Mouse (Mus musculus) heart, postnatal 0 days (tissue): ENCODE results near the gene Lpp. TPM values are rescaled to one million over a fixed set of nuclear protein-coding genes. Genes with fewer than 3 reads are reported as not detected.
A peak's percentile ranks its signal among the peaks of the same experiment; 100 is the strongest.

ENCODE experiments used
- ATAC-seq: fragments of 200-750 bp; cut with Nextera tagmentation; 2 replicates; pipeline ENCODE4 v1.8.0; 2017; ENCODE audit warnings: low read depth, moderate number of reproducible peaks, moderate library complexity; ENCODE audit not compliant: insufficient read depth
- DNase-seq: peaks from one replicate; pipeline ENCODE4 v3.0.0-alpha.2; 2016; ENCODE audit warnings: low spot score
- H3K27ac ChIP-seq: fragments of 300-500 bp; sonication (generic); 2 replicates; pipeline ENCODE4 v1.5.1; 2014; ENCODE audit warnings: low read depth, mild to moderate bottlenecking
- H3K27me3 ChIP-seq: fragments of 300-500 bp; sonication (generic); 2 replicates; pipeline ENCODE4 v1.6.1; 2014; ENCODE audit warnings: low read length, mixed read lengths; ENCODE audit not compliant: control insufficient read depth, insufficient read depth
- H3K36me3 ChIP-seq: fragments of 300-500 bp; sonication (generic); replicated peaks from 2 replicates; pipeline ENCODE4 v1.6.1; 2014; ENCODE audit warnings: low read length, mixed read lengths; ENCODE audit not compliant: control insufficient read depth, insufficient read depth
- H3K4me1 ChIP-seq: fragments of 300-500 bp; sonication (generic); 2 replicates; pipeline ENCODE4 v1.6.1; 2014; ENCODE audit warnings: antibody characterized with exemption; ENCODE audit not compliant: control insufficient read depth, insufficient read depth
- H3K4me2 ChIP-seq: fragments of 300-500 bp; sonication (generic); 2 replicates; pipeline ENCODE4 v1.6.1; 2014; ENCODE audit warnings: low read depth, mild to moderate bottlenecking, low read length, moderate library complexity
- H3K4me3 ChIP-seq: fragments of 300-500 bp; sonication (generic); 2 replicates; pipeline ENCODE4 v1.5.1; 2014; ENCODE audit warnings: low read depth, low read length
- H3K9ac ChIP-seq: fragments of 300-500 bp; sonication (generic); replicated peaks from 2 replicates; pipeline ENCODE4 v1.6.1; 2014; ENCODE audit warnings: low read depth, low read length, mixed read lengths
- H3K9me3 ChIP-seq: fragments of 300-500 bp; sonication (generic); replicated peaks from 2 replicates; pipeline ENCODE4 v1.6.1; 2016; ENCODE audit warnings: low read length; ENCODE audit not compliant: control insufficient read depth
- CTCF ChIP-seq: IDR thresholded peaks from 2 replicates; pipeline ENCODE4 v1.5.1; 2016; ENCODE audit warnings: antibody characterized with exemption, control low read depth, low read depth
- EP300 ChIP-seq: IDR thresholded peaks from 2 replicates; pipeline ENCODE4 v1.6.1; 2016; ENCODE audit warnings: antibody characterized with exemption, low read depth
- WGBS: fragments of 180-500 bp; shearing (Covaris S2); extraction: QIAGEN DNeasy Blood & Tissue Kit; methylation state at CpG from one replicate; pipeline ENCODE4 v1.1.7; 2014; 5-methylcytosine and 5-hydroxymethylcytosine counted together
- polyA plus RNA-seq: library from polyadenylated mRNA; unstranded; fragments of >200 nt; fragmentation: Nextera tagmentation; extraction: Ambion mirVana; gene quantifications from 2 replicates; pipeline ENCODE4 v1.2.1, GENCODE M21; 2015
- total RNA-seq: library from RNA; depleted of rRNA; stranded (reverse); fragments of >200 nt; gene quantifications from 2 replicates; pipeline ENCODE4 v1.2.3, GENCODE M21; 2014; ENCODE audit warnings: low replicate concordance

The Lpp gene
- total and polyA plus RNA-seq, 2 experiments from 2014 or later: 32.1 to 77.4 TPM

- 45% methylated on average over 10 of the region's 10 CpGs for WGBS
Measured at GRCm38 (mm10) chr16:24737362-24738057, 344.2 kb downstream of the Lpp start.

DNA sequence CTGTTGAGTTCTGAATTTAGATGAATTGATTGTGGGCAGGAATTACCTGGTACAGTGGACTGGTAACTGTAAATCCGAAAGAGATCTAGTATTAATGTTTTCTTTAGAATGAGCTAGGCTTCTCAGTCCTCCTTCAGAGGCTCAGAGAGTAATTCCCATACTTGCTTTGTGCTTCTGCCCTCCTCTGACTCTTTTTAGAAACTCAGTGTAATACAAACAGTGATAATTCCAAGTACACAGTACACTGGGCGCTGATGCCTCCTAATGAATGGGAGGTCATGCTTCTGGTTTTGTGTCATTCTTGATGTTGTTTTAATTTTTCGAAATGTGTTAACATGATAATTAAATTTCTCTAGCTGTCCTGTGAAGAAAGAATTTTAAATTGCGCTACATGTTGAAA lies 347.4 kb downstream of the Lpp start:
- Histone ChIP-seq H3K9me3 (no peaks in the 10 kb centered on the region), H3K36me3 (no peaks in the 10 kb centered on the region), H3K4me1 (peaks cover 18% of the 10 kb centered on the region; the same call in 1 of the 2 replicates), H3K4me2 (no peak overlapping the region), H3K4me3 (no peak overlapping the region), H3K27me3 (no peaks in the 10 kb centered on the region), H3K27ac (no peak overlapping the region), H3K9ac (no peak overlapping the region)
- DNase-seq: no peak
- TF ChIP-seq CTCF (peak; percentile 11; the same call in 1 of the 2 replicates), EP300 (no peak)
- 89% methylated on average over 4 of the region's 4 CpGs for WGBS
- no peak for ATAC-seq

More at GRCm38 (mm10) chr16:24737362-24738057, 344.2 kb downstream of the Lpp start:
- H3K9me3 ChIP-seq: no peaks in the 10 kb centered on the region
- H3K9ac ChIP-seq: no peak overlapping the region
- H3K4me2 ChIP-seq: no peak overlapping the region
- H3K4me3 ChIP-seq: no peak overlapping the region
- no peaks in the 10 kb centered on the region for H3K27me3 ChIP-seq
- TF ChIP-seq EP300: no peak
- no peak for TF ChIP-seq CTCF
- no peaks in the 10 kb centered on the region for H3K36me3 ChIP-seq
- H3K4me1 ChIP-seq: peaks cover 18% of the 10 kb centered on the region; the same call in 1 of the 2 replicates
- no peak overlapping the region for H3K27ac ChIP-seq
- DNase-seq (no peak), ATAC-seq (no peak)

DNA sequence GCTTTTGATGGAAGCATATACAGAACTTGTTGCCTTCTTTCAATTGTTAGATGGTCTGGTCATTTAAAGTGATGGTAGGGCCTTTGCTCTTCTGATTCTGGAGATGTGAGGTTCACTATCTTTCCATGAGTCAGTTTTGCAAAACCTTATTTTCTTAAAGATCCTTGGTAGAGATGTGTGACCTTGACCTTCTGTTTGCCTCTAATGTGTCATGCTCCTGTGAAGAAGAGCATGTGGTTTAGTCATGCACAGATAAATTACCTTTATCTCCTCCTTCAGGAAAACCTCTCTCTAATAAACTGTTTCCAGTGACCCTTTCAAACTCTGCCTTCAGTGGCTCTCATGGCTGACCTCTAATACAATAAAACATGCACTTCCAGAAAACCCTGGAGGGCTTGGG lies 356.5 kb downstream of the Lpp start:
- H3K4me3 ChIP-seq: no peak overlapping the region
- no peaks in the 10 kb centered on the region for H3K36me3 ChIP-seq
- no peaks in the 10 kb centered on the region for H3K4me1 ChIP-seq
- H3K4me2 ChIP-seq: no peak overlapping the region
- no peaks in the 10 kb centered on the region for H3K27me3 ChIP-seq
- no peak for DNase-seq
- H3K9ac ChIP-seq: no peak overlapping the region
- no peaks in the 10 kb centered on the region for H3K9me3 ChIP-seq
- ATAC-seq: no peak
- TF ChIP-seq CTCF: no peak
- TF ChIP-seq EP300: no peak
- H3K27ac ChIP-seq: no peak overlapping the region

DNA sequence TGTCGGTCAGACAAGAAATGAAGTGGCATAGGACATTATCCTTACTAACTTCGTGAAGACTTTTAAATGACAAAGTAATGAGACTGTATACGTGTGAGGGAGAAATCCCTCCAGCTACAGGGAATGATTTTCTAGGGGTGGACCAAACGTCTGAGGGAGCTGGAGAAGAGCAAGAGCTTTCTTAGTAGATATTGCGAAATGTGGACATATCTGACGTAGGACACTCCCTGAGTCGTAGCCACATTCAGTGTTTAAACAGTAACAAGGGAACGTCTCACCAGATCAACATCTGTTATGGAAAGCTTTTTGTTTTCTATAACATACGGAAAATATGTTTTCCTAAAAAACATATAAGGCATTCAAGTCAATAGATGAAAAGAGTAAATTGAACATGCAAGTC lies 362.8 kb downstream of the Lpp start:
- H3K4me3 ChIP-seq: no peak overlapping the region
- H3K4me1 ChIP-seq: no peaks in the 10 kb centered on the region
- WGBS: 83% methylated on average over 9 of the region's 9 CpGs
- H3K27ac ChIP-seq: no peak overlapping the region
- H3K4me2 ChIP-seq: no peak overlapping the region
- no peak overlapping the region for H3K9ac ChIP-seq
- no peaks in the 10 kb centered on the region for H3K36me3 ChIP-seq
- DNase-seq (no peak), ATAC-seq (no peak)
- H3K9me3 ChIP-seq: no peaks in the 10 kb centered on the region
- no peak for TF ChIP-seq CTCF
- no peak for TF ChIP-seq EP300
- H3K27me3 ChIP-seq: no peaks in the 10 kb centered on the region

DNA sequence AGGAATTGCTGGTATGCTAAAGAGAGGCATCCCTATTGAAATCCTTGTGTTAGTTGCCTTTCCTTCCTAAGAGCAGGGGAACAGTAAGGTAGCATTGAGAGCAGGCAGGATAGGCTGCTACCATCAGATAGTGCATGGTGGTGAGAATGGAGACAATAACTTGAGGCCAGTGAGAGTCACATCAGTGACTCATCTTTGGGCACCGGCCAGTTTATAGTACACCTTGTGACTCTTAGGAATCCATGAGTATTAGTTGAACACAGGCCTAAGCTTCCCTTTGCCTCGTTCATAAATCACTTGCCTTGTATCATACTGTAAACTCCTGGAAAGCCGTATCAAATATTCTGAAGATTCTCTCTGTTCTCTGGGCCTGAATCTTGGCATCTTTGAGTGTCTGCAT lies 372.7 kb downstream of the Lpp start:
- Histone ChIP-seq H3K27ac (no peak overlapping the region), H3K4me1 (no peaks in the 10 kb centered on the region), H3K4me3 (no peak overlapping the region), H3K4me2 (no peak overlapping the region), H3K9me3 (no peaks in the 10 kb centered on the region), H3K27me3 (no peaks in the 10 kb centered on the region), H3K36me3 (peaks cover 17% of the 10 kb centered on the region), H3K9ac (no peak overlapping the region)
- no peak for TF ChIP-seq CTCF
- TF ChIP-seq EP300: no peak
- WGBS: 77% methylated on average over 3 of the region's 3 CpGs
- ATAC-seq (no peak), DNase-seq (no peak)

DNA sequence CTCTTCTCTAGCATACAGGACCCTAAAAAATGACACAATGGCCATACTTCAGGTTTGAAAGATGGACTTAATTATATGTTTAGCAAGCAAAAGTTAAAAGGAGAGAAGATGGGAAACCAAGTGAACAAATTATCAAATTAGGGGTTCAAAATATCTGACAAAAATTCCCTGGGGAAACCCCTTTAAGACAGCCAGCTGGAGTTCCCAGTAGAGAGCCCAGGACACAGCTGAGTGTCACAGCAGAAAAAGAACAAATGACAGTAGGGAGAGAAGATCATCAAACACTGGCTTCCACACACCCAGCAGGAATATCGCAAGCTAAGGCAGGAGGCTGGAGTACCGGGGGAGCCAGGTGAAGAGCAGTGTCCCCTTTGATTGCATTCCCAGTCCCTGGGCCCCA lies 373.3 kb downstream of the Lpp start:
- H3K4me2 ChIP-seq: no peak overlapping the region
- ATAC-seq: no peak
- DNase-seq: no peak

More for the DNA sequence above, 373.3 kb downstream of the Lpp start:
- Histone ChIP-seq H3K9me3 (no peaks in the 10 kb centered on the region), H3K27me3 (no peaks in the 10 kb centered on the region), H3K4me3 (no peak overlapping the region), H3K27ac (no peak overlapping the region), H3K36me3 (peaks cover 14% of the 10 kb centered on the region), H3K4me1 (no peaks in the 10 kb centered on the region), H3K9ac (no peak overlapping the region)
- TF ChIP-seq EP300 (no peak), CTCF (no peak)
- 95% methylated on average over 2 of the region's 2 CpGs for WGBS
